Mouse (Mus musculus) ES-E14 (cell line): ENCODE measurements around the gene Ptprs. TPM values are rescaled to one million over a fixed set of nuclear protein-coding genes. Genes with fewer than 3 reads are reported as not detected.

ENCODE experiments used
- DNase-seq: peaks from one replicate; pipeline ENCODE4 v3.0.0-alpha.2; 2013; ENCODE audit warnings: low read depth, low spot score
- H3K27ac ChIP-seq: 2 replicates; pipeline ENCODE4 v1.5.1; 2012; ENCODE audit warnings: low read depth, mild to moderate bottlenecking, low read length, moderate library complexity, mixed read lengths; ENCODE audit not compliant: poor library complexity, insufficient read depth, severe bottlenecking
- H3K36me3 ChIP-seq: 2 replicates; pipeline ENCODE4 v1.6.1; 2012; ENCODE audit warnings: mild to moderate bottlenecking, low read length, moderate library complexity, mixed read lengths; ENCODE audit not compliant: control insufficient read depth, poor library complexity, insufficient read depth, severe bottlenecking
- H3K4me1 ChIP-seq, 2 experiments: fragments of 150-350 bp in 1 of 2; sonication (generic) in 1 of 2; 2 replicates each; pipeline ENCODE4 v1.6.1; 2012; ENCODE audit warnings: low read length in 2 of 2, mild to moderate bottlenecking in 1 of 2, mixed read lengths in 1 of 2; ENCODE audit not compliant: control insufficient read depth in 2 of 2, insufficient read depth in 2 of 2, poor library complexity in 1 of 2
- H3K4me3 ChIP-seq, 2 experiments: fragments of 150-350 bp in 1 of 2; sonication (generic) in 1 of 2; 2 replicates each; pipeline ENCODE4 v1.5.1; 2012; ENCODE audit warnings: low read length in 2 of 2, low read depth in 1 of 2, mild to moderate bottlenecking in 1 of 2, mixed read lengths in 1 of 2; ENCODE audit not compliant: insufficient read depth in 1 of 2, poor library complexity in 1 of 2, severe bottlenecking in 1 of 2
- H3K9ac ChIP-seq: 2 replicates; pipeline ENCODE4 v1.6.1; 2012; ENCODE audit warnings: low read depth, mild to moderate bottlenecking, low read length, mixed read lengths; ENCODE audit not compliant: poor library complexity, insufficient read depth, severe bottlenecking
- H3K9me3 ChIP-seq: fragments of 150-350 bp; sonication (generic); 2 replicates; pipeline ENCODE4 v1.6.1; 2012; ENCODE audit warnings: low read depth, mild to moderate bottlenecking, low read length; ENCODE audit not compliant: control insufficient read depth, insufficient read depth
- CHD2 ChIP-seq: IDR thresholded peaks from 2 replicates; pipeline ENCODE4 v1.6.1; 2014; ENCODE audit warnings: mild to moderate bottlenecking, low read depth, low read length, inconsistent platforms
- HCFC1 ChIP-seq: IDR thresholded peaks from 2 replicates; pipeline ENCODE4 v1.6.1; 2012; ENCODE audit warnings: low read length, inconsistent platforms, borderline replicate concordance; ENCODE audit not compliant: insufficient read depth
- MAFK ChIP-seq: IDR thresholded peaks from 2 replicates; pipeline ENCODE4 v1.6.1; 2014; ENCODE audit warnings: mild to moderate bottlenecking, low read depth, low read length, inconsistent platforms; ENCODE audit not compliant: insufficient read depth
- ZC3H11A ChIP-seq: IDR thresholded peaks from 2 replicates; pipeline ENCODE4 v1.6.1; 2012; ENCODE audit warnings: low read depth, mild to moderate bottlenecking, inconsistent platforms, low read length, borderline replicate concordance
- ZNF384 ChIP-seq: IDR thresholded peaks from 2 replicates; pipeline ENCODE4 v1.6.1; 2012; ENCODE audit warnings: low read depth, low read length, inconsistent platforms
- in situ Hi-C, 2 experiments: fragments of 600-800 bp; cut with MboI; formaldehyde crosslinking; loops; one replicate each; pipeline ENCODE4 v1.15.1; 2025; ENCODE audit warnings: low sequenced_read_pairs in 2 of 2, inconsistent platforms in 1 of 2; ENCODE audit not compliant: unreplicated experiment in 2 of 2
- total RNA-seq: library from RNA; depleted of rRNA; stranded (reverse); fragments of 300-350 nt; gene quantifications from 2 replicates; pipeline ENCODE4 v1.2.3, GENCODE M21; 2012

Ptprs gene
- total RNA-seq, 1 experiment: 128 TPM

- Histone ChIP-seq H3K27ac (no peak overlapping the region; the same call in 1 of the 2 replicates), H3K4me3 (peak overlapping the region; percentile 59 to 89), H3K36me3 (peaks cover 36% of the 10 kb centered on the region; the same call in 1 of the 2 replicates), H3K9ac (peak overlapping the region; percentile 84), H3K9me3 (no peaks in the 10 kb centered on the region), H3K4me1 (peaks cover 2 to 17% of the 10 kb centered on the region in 2 experiments; a peak in 1 of 4 replicates)
- in situ Hi-C loops: no loop called here
- peak; percentile 71 for DNase-seq
- no peak for TF ChIP-seq ZC3H11A
- no peak for TF ChIP-seq HCFC1
- no peak for TF ChIP-seq CHD2
- TF ChIP-seq MAFK: no peak
- TF ChIP-seq ZNF384: no peak
These were observed 51.3 kb downstream of the Ptprs start for GRCm38 (mm10) chr17:56424726-56425583.

GRCm38 (mm10) chr17:56420022-56420421 is 56.3 kb downstream of the Ptprs start:
- Histone ChIP-seq H3K9me3 (no peaks in the 10 kb centered on the region), H3K4me1 (peaks cover 0 to 11% of the 10 kb centered on the region in 2 experiments; a peak in 1 of 4 replicates), H3K27ac (no peak overlapping the region), H3K4me3 (no peak overlapping the region), H3K36me3 (peaks cover 73% of the 10 kb centered on the region), H3K9ac (no peak overlapping the region)
- in situ Hi-C loops: no loop called here
- no peak for TF ChIP-seq CHD2
- TF ChIP-seq HCFC1: no peak
- TF ChIP-seq ZC3H11A: no peak
- TF ChIP-seq MAFK: no peak
- TF ChIP-seq ZNF384: no peak
- no peak for DNase-seq

- Histone ChIP-seq H3K36me3 (peaks cover 78% of the 10 kb centered on the region), H3K9ac (no peak overlapping the region), H3K9me3 (no peaks in the 10 kb centered on the region), H3K4me3 (no peak overlapping the region), H3K4me1 (peaks cover 0 to 12% of the 10 kb centered on the region in 2 experiments; a peak in 1 of 4 replicates), H3K27ac (no peak overlapping the region)
- no peak for DNase-seq
- in situ Hi-C loops: no loop called here
- TF ChIP-seq ZNF384 (no peak), MAFK (no peak), HCFC1 (no peak)
These were observed 58.0 kb downstream of the Ptprs start for GRCm38 (mm10) chr17:56418304-56418703.

- H3K27ac ChIP-seq: no peak overlapping the region
- H3K4me1 ChIP-seq: peaks cover 0 to 13% of the 10 kb centered on the region in 2 experiments; a peak in 1 of 4 replicates
- in situ Hi-C loops: no loop called here
- H3K9ac ChIP-seq: no peak overlapping the region
- DNase-seq: no peak
- TF ChIP-seq HCFC1 (no peak), ZNF384 (no peak), CHD2 (no peak), ZC3H11A (no peak), MAFK (no peak)
- H3K9me3 ChIP-seq: no peaks in the 10 kb centered on the region
- H3K4me3 ChIP-seq: no peak overlapping the region
- H3K36me3 ChIP-seq: peaks cover 68% of the 10 kb centered on the region
These were observed 61.5 kb downstream of the Ptprs start for GRCm38 (mm10) chr17:56414785-56415184.
